Mouse (Mus musculus) thymus, adult 2 months (tissue): ENCODE measurements at regions not wholly inside any gene's neighbourhood (a gene's known extent, or its start where the extent isn't known, plus 50 kb on each side); places are given as distances from the start of the nearest gene placed in this dataset.
A peak's percentile ranks its signal among the peaks of the same experiment; 100 is the strongest.
"Not testable (repeated sequence)": the region's sequence is repeated elsewhere in the genome, so short reads cannot be mapped to it uniquely, and the experiment has no call there.

Source experiments
- DNase-seq: peaks from one replicate; pipeline ENCODE4 v3.0.0; 2021
- H3K27ac ChIP-seq: fragments of 200-500 bp; 2 replicates; pipeline ENCODE4 v1.5.1; 2012; ENCODE audit warnings: low read length, control low read depth; ENCODE audit not compliant: control insufficient read depth, insufficient read depth
- H3K27me3 ChIP-seq: fragments of 200-500 bp; 2 replicates; pipeline ENCODE4 v1.6.1; 2012; ENCODE audit warnings: mild to moderate bottlenecking, low read length, moderate library complexity, mixed read lengths; ENCODE audit not compliant: control insufficient read depth, insufficient read depth
- H3K36me3 ChIP-seq: fragments of 200-500 bp; 2 replicates; pipeline ENCODE4 v1.6.1; 2012; ENCODE audit warnings: mild to moderate bottlenecking, low read length, moderate library complexity; ENCODE audit not compliant: control insufficient read depth, insufficient read depth
- H3K4me1 ChIP-seq: fragments of 200-500 bp; replicated peaks from 2 replicates; pipeline ENCODE4 v1.6.1; 2012; ENCODE audit warnings: low read length; ENCODE audit not compliant: control insufficient read depth, insufficient read depth
- H3K4me3 ChIP-seq: fragments of 200-500 bp; 2 replicates; pipeline ENCODE4 v1.5.1; 2012; ENCODE audit warnings: mild to moderate bottlenecking, low read length, control low read depth, moderate library complexity; ENCODE audit not compliant: control insufficient read depth, insufficient read depth
- CTCF ChIP-seq: fragments of 200-500 bp; IDR thresholded peaks from 2 replicates; pipeline ENCODE4 v1.5.1; 2012; ENCODE audit warnings: mild to moderate bottlenecking, control low read depth, low read length, moderate library complexity, borderline replicate concordance; ENCODE audit not compliant: control insufficient read depth, poor library complexity, insufficient read depth; ENCODE audit errors: extremely low read depth
- POLR2A ChIP-seq: fragments of 200-500 bp; IDR thresholded peaks from 2 replicates; pipeline ENCODE4 v1.6.1; 2012; ENCODE audit warnings: mild to moderate bottlenecking, low read length, control low read depth, moderate library complexity; ENCODE audit not compliant: control insufficient read depth, poor library complexity, insufficient read depth; ENCODE audit errors: extremely low read depth
- WGBS: fragments of 180-500 bp; shearing (Covaris S2); methylation state at CpG from one replicate; pipeline ENCODE4 v1.1.7; 2018; 5-methylcytosine and 5-hydroxymethylcytosine counted together

DNA sequence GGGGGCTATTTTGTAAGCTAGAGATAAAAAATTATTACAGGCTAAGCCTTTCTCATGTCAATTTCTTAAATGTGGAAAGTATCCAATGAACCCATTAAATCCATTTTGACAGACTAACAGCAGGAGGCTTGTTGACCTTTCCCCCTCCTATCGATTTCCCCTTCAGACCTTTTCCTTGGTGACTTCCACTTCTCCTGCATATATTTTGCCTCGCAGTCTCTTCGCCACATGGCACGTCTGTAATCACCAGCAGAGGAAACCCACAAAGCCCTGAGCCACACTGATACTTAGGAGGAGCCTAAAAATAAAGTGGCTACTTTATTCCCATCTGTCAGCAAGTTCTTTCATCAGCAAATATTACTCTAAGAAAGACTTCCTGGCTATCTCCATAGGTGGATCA, 247.5 kb upstream of the Rnf219 start:
- no peak overlapping the region for H3K27ac ChIP-seq
- no peak for DNase-seq
- TF ChIP-seq CTCF = no peak
- no peak for TF ChIP-seq POLR2A

DNA sequence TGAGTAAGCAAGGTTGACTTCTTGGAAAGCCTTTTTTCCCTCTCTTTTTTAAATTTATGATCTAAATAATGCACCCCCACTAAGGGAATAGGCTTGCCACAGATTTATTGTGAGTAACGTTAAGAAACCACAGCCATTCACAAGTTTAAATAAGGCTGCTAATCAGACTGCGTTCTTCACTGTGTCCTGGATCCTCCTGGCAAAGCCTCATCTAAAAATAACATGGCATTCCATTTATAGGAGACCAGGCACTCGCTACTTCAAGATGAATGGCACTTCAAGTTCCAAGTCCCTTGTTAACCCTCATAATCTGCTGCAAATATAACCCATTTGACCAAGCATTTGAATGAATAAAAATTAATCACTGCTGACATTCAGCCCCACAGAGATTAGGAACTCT, 211.8 kb upstream of the Rnf219 start:
- 79% methylated on average over 3 of the region's 3 CpGs for WGBS
- no peak overlapping the region for H3K27ac ChIP-seq
- H3K4me3 ChIP-seq = no peak overlapping the region
- TF ChIP-seq CTCF (no peak), POLR2A (no peak)
- DNase-seq = no peak
- no peaks in the 10 kb centered on the region for H3K27me3 ChIP-seq
- no peaks in the 10 kb centered on the region for H3K4me1 ChIP-seq
- no peaks in the 10 kb centered on the region for H3K36me3 ChIP-seq

More for the DNA sequence above, 247.5 kb upstream of the Rnf219 start:
- WGBS = 23% methylated on average over 4 of the region's 4 CpGs
- H3K4me1 ChIP-seq = no peaks in the 10 kb centered on the region
- no peaks in the 10 kb centered on the region for H3K36me3 ChIP-seq
- no peaks in the 10 kb centered on the region for H3K27me3 ChIP-seq
- no peak overlapping the region for H3K4me3 ChIP-seq

DNA sequence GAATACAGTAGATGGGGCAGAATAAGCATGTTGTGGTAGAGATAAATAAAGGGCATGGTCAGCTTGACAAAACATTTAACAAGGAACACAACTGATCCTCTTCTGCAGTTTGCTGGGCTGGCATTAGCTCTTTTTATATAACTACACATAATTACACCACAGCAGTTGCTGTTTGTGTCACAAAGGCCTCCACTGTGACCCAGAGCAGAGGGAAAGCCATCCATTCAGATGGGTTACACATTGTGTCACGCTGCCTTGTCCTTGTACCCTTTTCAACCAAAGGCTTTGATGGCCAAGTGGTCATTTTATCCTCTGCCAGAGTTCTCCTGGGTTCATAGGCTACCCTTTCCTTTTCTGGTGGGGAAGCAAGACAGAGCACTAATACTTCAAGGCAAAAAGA, 209.6 kb upstream of the Rnf219 start:
- DNase-seq = no peak
- TF ChIP-seq POLR2A (no peak), CTCF (no peak)
- no peaks in the 10 kb centered on the region for H3K27me3 ChIP-seq
- no peaks in the 10 kb centered on the region for H3K36me3 ChIP-seq
- H3K27ac ChIP-seq = no peak overlapping the region
- no peak overlapping the region for H3K4me3 ChIP-seq
- WGBS = 61% methylated on average over 1 of the region's 1 CpGs
- no peaks in the 10 kb centered on the region for H3K4me1 ChIP-seq

DNA sequence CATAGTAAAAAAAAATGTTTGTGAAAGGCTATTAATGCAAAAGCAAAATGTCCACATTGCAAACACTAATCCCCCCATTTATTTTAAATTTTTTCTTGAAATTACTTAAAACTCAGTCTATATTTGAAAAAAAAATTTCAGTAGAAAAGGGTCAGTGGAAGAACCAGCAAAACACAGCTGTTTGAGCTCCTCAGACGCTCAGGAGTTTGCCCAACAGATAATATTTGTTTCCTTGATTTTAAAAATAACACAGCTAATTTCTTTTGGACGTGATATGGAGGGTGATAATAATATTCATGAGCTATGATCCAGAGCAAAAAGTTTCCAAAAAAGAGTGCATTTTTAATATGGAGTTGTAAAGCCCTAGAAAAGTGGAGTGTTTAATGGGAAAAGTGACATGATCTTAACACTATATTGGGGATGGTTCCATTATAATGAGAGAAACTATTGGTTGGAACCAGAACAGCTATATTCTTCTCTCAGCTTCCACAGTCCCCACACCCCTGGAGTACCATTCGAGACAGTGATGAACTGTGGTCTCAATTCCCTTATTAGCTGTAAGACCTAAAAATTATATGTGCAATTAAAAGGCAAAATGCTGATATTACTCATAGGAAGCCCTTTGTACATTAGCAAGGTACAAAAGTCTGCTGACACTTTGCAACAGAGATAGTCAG, 209.0 kb upstream of the Rnf219 start:
- Histone ChIP-seq H3K27me3 (no peaks in the 10 kb centered on the region), H3K27ac (no peak overlapping the region), H3K4me1 (no peaks in the 10 kb centered on the region), H3K36me3 (no peaks in the 10 kb centered on the region), H3K4me3 (no peak overlapping the region)
- no peak for DNase-seq
- 81% methylated on average over 3 of the region's 3 CpGs for WGBS
- TF ChIP-seq CTCF (no peak), POLR2A (no peak)

DNA sequence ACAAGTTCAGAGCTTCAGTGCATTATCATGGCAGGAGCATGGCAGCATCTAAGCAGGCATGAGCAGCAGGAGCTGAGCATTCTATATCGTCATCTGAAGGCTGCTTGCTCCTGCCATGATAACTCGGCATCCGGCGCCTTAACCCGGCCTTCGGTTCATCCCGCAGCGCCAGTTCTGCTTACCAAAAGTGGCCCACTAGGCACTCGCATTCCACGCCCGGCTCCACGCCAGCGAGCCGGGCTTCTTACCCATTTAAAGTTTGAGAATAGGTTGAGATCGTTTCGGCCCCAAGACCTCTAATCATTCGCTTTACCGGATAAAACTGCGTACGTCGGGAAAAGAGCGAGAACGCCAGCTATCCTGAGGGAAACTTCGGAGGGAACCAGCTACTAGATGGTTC, 193.2 kb upstream of the Rnf219 start:
- not testable (repeated sequence) for H3K36me3 ChIP-seq, H3K27me3 ChIP-seq, H3K4me3 ChIP-seq, H3K4me1 ChIP-seq, H3K27ac ChIP-seq
- WGBS = 97% methylated on average over 24 of the region's 24 CpGs
- DNase-seq = peak; percentile 78

DNA sequence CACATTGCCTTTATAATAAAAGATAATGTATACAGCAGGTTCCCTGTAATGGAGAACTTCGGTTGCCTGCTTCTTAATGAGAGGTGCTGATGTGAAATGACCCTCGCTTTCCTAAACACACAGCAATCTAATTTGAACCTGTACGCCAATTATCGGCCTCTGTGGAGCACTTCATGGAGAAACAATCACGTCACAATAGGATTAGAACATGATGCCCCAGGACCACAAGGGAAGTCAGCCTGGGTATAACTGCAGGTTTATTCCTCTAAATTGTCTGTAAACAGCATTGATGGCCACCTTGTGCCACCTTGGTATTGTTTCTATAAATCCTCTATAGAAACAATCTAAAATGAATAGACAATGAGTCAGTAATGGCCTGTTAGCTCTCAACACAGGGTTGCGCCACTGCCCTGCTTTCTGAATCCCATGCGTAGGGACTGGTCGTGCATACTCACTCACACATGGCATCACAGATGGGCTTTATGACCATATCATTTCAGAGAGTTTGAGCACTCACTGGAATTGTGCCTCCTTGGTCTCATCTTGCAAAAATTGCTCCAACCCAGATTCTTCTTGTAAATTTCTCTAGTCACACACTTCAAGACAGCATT, 179.9 kb upstream of the Rnf219 start:
- Histone ChIP-seq H3K36me3 (no peaks in the 10 kb centered on the region), H3K4me3 (no peak overlapping the region), H3K27me3 (no peaks in the 10 kb centered on the region), H3K27ac (no peak overlapping the region), H3K4me1 (no peaks in the 10 kb centered on the region)
- WGBS = 94% methylated on average over 8 of the region's 8 CpGs
- no peak for TF ChIP-seq CTCF
- no peak for TF ChIP-seq POLR2A
- no peak for DNase-seq

DNA sequence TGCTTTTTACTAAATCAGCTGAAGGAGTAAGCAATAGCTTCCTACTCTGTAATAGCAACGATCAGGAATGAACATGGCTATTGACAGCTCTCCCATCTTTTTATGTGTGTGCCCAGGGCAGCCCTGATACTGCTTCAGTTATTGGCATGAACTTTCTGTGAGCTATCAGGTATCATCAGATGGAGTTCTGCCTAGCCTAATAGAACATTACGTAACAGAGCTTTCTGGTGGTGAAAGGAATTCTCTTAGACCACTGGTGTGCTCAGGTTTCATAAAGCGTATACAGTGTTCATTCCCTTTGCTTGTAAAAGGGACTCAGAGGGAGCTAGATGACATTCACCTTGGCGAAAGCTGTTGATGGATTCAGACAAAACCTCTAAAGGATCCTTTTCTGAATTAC, 176.5 kb upstream of the Rnf219 start:
- Histone ChIP-seq H3K4me3 (no peak overlapping the region), H3K27me3 (no peaks in the 10 kb centered on the region), H3K36me3 (no peaks in the 10 kb centered on the region), H3K27ac (no peak overlapping the region), H3K4me1 (no peaks in the 10 kb centered on the region)
- WGBS = 88% methylated on average over 4 of the region's 4 CpGs
- DNase-seq = no peak
- no peak for TF ChIP-seq CTCF
- no peak for TF ChIP-seq POLR2A
